Mouse (Mus musculus) brain, embryonic 14.5 days (tissue): ENCODE measurements at regions not wholly inside any gene's neighbourhood (a gene's known extent, or its start where the extent isn't known, plus 50 kb on each side); places are given as distances from the start of the nearest gene placed in this dataset.

Experiments
- CTCF ChIP-seq: fragments of 200-500 bp; IDR thresholded peaks from 2 replicates; pipeline ENCODE4 v1.5.1; 2012; ENCODE audit warnings: inconsistent platforms, mild to moderate bottlenecking, moderate library complexity, borderline replicate concordance; ENCODE audit not compliant: insufficient read depth, insufficient read length; ENCODE audit errors: extremely low read depth
- POLR2A ChIP-seq: fragments of 200-500 bp; IDR thresholded peaks from 2 replicates; pipeline ENCODE4 v1.6.1; 2012; ENCODE audit warnings: mild to moderate bottlenecking, inconsistent platforms, borderline replicate concordance; ENCODE audit not compliant: poor library complexity, insufficient read depth, insufficient read length, severe bottlenecking; ENCODE audit errors: extremely low read depth

GRCm38 (mm10) chr15:18079644-18080043 lies 739.1 kb upstream of the Cdh10 start:
- TF ChIP-seq POLR2A = no peak
- TF ChIP-seq CTCF = no peak
